Comparison of ENCODE assay signal across 9 mouse cellular contexts in genomic region chr11:119937772-119938502, GRCm38 (mm10). TPM values are rescaled to one million over a fixed set of nuclear protein-coding genes. Genes with fewer than 3 reads are reported as not detected.
DNase-seq lines count a peak whose midpoint lies in the region; ATAC-seq and TF ChIP-seq lines count a peak whose summit lies in the region.
"Had no signal": no experiment of that assay in that cellular context is flagged by ENCODE, and none has a peak within 500 bp of the region (broad histone marks: within the 10 kb centered on the region; RNA-seq: fewer than 3 reads in every experiment).

No protein-coding gene starts in this region.

- no peak for TF ChIP-seq CTCF in gastrocnemius, adult 2 months (IDR thresholded peaks at IDR 0.05)

- H3K27ac ChIP-seq in gastrocnemius, adult 2 months = peak overlapping the region; percentile 54
- no peak overlapping the region; the same call in 1 of the 2 replicates for H3K27ac ChIP-seq in limb, embryonic 13.5 days

- H3K4me1 ChIP-seq in limb, embryonic 13.5 days = peaks cover 77% of the 10 kb centered on the region

- DNase-seq in gastrocnemius, adult 2 months = no peak
- DNase-seq in gastrocnemius, postnatal 25 days = no peak
- DNase-seq in 416B (ENCODE audit: low read depth) = peak; percentile 36
- no peak for DNase-seq in urinary bladder, adult 2 months (ENCODE audit: low spot score)
- no peak for DNase-seq in spleen, postnatal 4 days (ENCODE audit: low spot score in 2 of 2)
- no peak for DNase-seq in spleen, postnatal 14 days (ENCODE audit: low spot score in 2 of 2)

- peak; percentile 12; the same call in 1 of the 2 replicates for ATAC-seq in granulocyte monocyte progenitor cell, adult 5-6 weeks (replicated peaks; ENCODE audit: poor library complexity, severe bottlenecking)
- ATAC-seq in limb, embryonic 13.5 days (ENCODE audit: low FRiP score, low read depth) = no peak

- intact Hi-C loops in gastrocnemius, adult 2 months (cut with DNase I) = no loop called here

- H3K27me3 ChIP-seq in limb, embryonic 13.5 days = peaks cover 6% of the 10 kb centered on the region; the same call in 1 of the 2 replicates

- H3K36me3 ChIP-seq in limb, embryonic 13.5 days = no peaks in the 10 kb centered on the region
- H3K36me3 ChIP-seq: midbrain, embryonic 10.5 days had no signal

- WGBS in limb, embryonic 13.5 days = 57% methylated on average over 19 of the region's 19 CpGs

- H3K4me3 ChIP-seq in gastrocnemius, adult 2 months = no peak overlapping the region
- H3K4me3 ChIP-seq in limb, embryonic 13.5 days = no peak overlapping the region
- H3K4me3 ChIP-seq: midbrain, embryonic 10.5 days had no signal

- H3K9ac ChIP-seq in limb, embryonic 13.5 days = peak overlapping the region; percentile 51; the same call in 1 of the 2 replicates

- H3K9me3 ChIP-seq in limb, embryonic 13.5 days = no peaks in the 10 kb centered on the region
- H3K9me3 ChIP-seq: midbrain, embryonic 10.5 days had no signal

- H3K4me2 ChIP-seq in limb, embryonic 13.5 days (replicated peaks) = peak overlapping the region; percentile 14; the same call in 1 of the 2 replicates

RNA-seq across cellular contexts. Expression of gene Baiap2, which starts 4.6 kb away (rescaled TPM):
- total RNA-seq in gastrocnemius, adult 2 months (2021) = 1 to 10 TPM; 1.5 to 2.0 TPM
- 1 to 10 TPM; 2.2 to 3.4 TPM for total RNA-seq in gastrocnemius, postnatal 25 days (2021)
- total RNA-seq in granulocyte monocyte progenitor cell, adult 5-6 weeks (2014; fragmentation: Nextera tagmentation) = 8.0 and 10.6 TPM in 2 replicates
- 5.9 and 23.5 TPM in 2 replicates for total RNA-seq in granulocyte monocyte progenitor cell, adult 5-6 weeks (2017)
- polyA plus RNA-seq in limb, embryonic 13.5 days (2015; fragmentation: Nextera tagmentation; extraction: Ambion mirVana) = 16.6 and 16.8 TPM in 2 replicates
- 35.1 and 39.0 TPM in 2 replicates for polyA plus RNA-seq in urinary bladder, adult 2 months (2012; rRNA removed)

RNA-seq across cellular contexts. Expression of gene Chmp6, which starts 24.7 kb away (rescaled TPM):
- 10 to 100 TPM; 29.6 to 31.3 TPM for total RNA-seq in gastrocnemius, adult 2 months (2021)
- total RNA-seq in gastrocnemius, postnatal 25 days (2021) = 10 to 100 TPM; 25.6 to 28.2 TPM
- total RNA-seq in granulocyte monocyte progenitor cell, adult 5-6 weeks (2014; fragmentation: Nextera tagmentation) = 15.9 and 18.0 TPM in 2 replicates
- 60.8 and 73.0 TPM in 2 replicates for total RNA-seq in granulocyte monocyte progenitor cell, adult 5-6 weeks (2017)
- polyA plus RNA-seq in limb, embryonic 13.5 days (2015; fragmentation: Nextera tagmentation; extraction: Ambion mirVana) = 112 TPM in 2 replicates
- polyA plus RNA-seq in urinary bladder, adult 2 months (2012; rRNA removed) = 35.3 and 38.0 TPM in 2 replicates
